Mouse (Mus musculus) neural tube, embryonic 13.5 days (tissue): ENCODE data around the gene 5330417C22Rik. TPM values are rescaled to one million over a fixed set of nuclear protein-coding genes. Genes with fewer than 3 reads are reported as not detected.

Experiments used
- ATAC-seq: fragments of 200-750 bp; cut with Nextera tagmentation; 2 replicates; pipeline ENCODE4 v1.8.0; 2017; ENCODE audit warnings: low read depth, mild to moderate bottlenecking, moderate TSS enrichment, moderate library complexity
- H3K27ac ChIP-seq: fragments of 300-500 bp; sonication (generic); replicated peaks from 2 replicates; pipeline ENCODE4 v1.5.1; 2015; ENCODE audit warnings: moderate library complexity, mild to moderate bottlenecking, inconsistent platforms
- H3K27me3 ChIP-seq: fragments of 300-500 bp; sonication (generic); 2 replicates; pipeline ENCODE4 v1.6.1; 2015; ENCODE audit warnings: mild to moderate bottlenecking, inconsistent platforms
- H3K36me3 ChIP-seq: fragments of 300-500 bp; sonication (generic); 2 replicates; pipeline ENCODE4 v1.6.1; 2015; ENCODE audit warnings: mild to moderate bottlenecking, inconsistent platforms
- H3K4me1 ChIP-seq: fragments of 300-500 bp; sonication (generic); replicated peaks from 2 replicates; pipeline ENCODE4 v1.6.1; 2015; ENCODE audit warnings: inconsistent platforms
- H3K4me2 ChIP-seq: fragments of 300-500 bp; sonication (generic); 2 replicates; pipeline ENCODE4 v1.6.1; 2015; ENCODE audit warnings: inconsistent platforms, mild to moderate bottlenecking, moderate library complexity
- H3K4me3 ChIP-seq: fragments of 300-500 bp; sonication (generic); 2 replicates; pipeline ENCODE4 v1.5.1; 2015; ENCODE audit warnings: mild to moderate bottlenecking, inconsistent platforms
- H3K9ac ChIP-seq: fragments of 300-500 bp; sonication (generic); 2 replicates; pipeline ENCODE4 v1.6.1; 2015; ENCODE audit warnings: moderate library complexity, mild to moderate bottlenecking, inconsistent platforms
- H3K9me3 ChIP-seq: fragments of 300-500 bp; sonication (generic); 2 replicates; pipeline ENCODE4 v1.6.1; 2016; ENCODE audit warnings: inconsistent platforms
- WGBS: fragments of 180-500 bp; shearing (Covaris S2); methylation state at CpG from one replicate; pipeline ENCODE4 v1.1.7; 2015; 5-methylcytosine and 5-hydroxymethylcytosine counted together
- polyA plus RNA-seq: library from polyadenylated mRNA; unstranded; fragments of >200 nt; fragmentation: Nextera tagmentation; extraction: Ambion mirVana; gene quantifications from 2 replicates; pipeline ENCODE4 v1.2.1, GENCODE M21; 2015

5330417C22Rik gene
- polyA plus RNA-seq, 1 experiment from 2014 or later = 6.9 TPM

DNA sequence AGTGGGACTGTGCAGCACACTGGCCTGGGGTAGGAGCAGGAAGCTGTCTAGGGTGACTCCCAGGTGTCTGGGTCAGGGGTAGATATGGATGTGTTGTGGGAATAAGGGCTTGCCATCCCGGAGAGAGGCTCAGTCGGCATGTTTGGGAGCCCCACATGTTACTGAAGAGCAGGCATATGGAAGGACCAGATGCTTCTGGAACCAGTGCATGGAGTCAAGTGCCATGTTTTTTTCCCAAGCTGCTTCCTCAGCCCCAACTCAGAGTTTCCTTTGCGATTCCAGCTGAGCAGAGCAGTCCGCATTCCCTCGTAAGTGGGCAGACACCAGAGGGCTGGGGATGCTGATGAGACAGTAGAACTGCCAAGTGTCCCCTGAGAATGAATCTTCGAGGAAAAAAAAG is 113.3 kb downstream of the 5330417C22Rik start:
- peaks cover 30% of the 10 kb centered on the region for H3K36me3 ChIP-seq
- H3K27me3 ChIP-seq = no peaks in the 10 kb centered on the region
- peaks cover 50% of the 10 kb centered on the region for H3K4me1 ChIP-seq
- H3K4me3 ChIP-seq = no peak overlapping the region
- peak overlapping the region; percentile 68 for H3K9ac ChIP-seq
- 34% methylated on average over 6 of the region's 6 CpGs for WGBS
- H3K9me3 ChIP-seq = no peaks in the 10 kb centered on the region
- peak overlapping the region; percentile 54 for H3K4me2 ChIP-seq
- ATAC-seq = no peak
- H3K27ac ChIP-seq = peak overlapping the region; percentile 81

DNA sequence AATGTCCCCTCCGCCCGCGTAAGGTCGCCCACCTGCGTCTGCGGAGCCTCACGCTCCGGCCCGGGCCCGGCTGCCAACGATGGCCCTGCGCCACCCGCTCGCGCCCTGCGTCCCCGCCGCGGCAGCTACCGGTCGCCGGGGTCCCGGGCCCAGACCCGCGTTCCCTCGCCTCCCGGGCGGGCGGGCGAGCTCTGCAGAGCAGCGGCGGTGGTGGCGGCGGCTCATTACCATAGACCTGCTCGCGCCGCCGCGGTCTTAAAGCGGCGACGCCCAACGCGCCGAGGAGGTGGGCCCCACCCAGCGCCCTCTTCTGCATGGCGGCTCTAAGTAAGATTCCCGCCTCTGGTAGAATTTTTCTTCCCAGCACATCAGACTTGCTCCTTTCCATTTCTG is 120.5 kb downstream of the 5330417C22Rik start:
- H3K4me2 ChIP-seq = peak overlapping the region; percentile 93
- WGBS = under 1% methylated on average over 48 of the region's 48 CpGs
- no peaks in the 10 kb centered on the region for H3K27me3 ChIP-seq
- H3K4me3 ChIP-seq = peak overlapping the region; percentile 93
- no peaks in the 10 kb centered on the region for H3K9me3 ChIP-seq
- H3K36me3 ChIP-seq = peaks cover 28% of the 10 kb centered on the region
- H3K27ac ChIP-seq = peak overlapping the region; percentile 96
- H3K9ac ChIP-seq = peak overlapping the region; percentile 98
- peak; percentile 83 for ATAC-seq
- peaks cover 46% of the 10 kb centered on the region for H3K4me1 ChIP-seq

DNA sequence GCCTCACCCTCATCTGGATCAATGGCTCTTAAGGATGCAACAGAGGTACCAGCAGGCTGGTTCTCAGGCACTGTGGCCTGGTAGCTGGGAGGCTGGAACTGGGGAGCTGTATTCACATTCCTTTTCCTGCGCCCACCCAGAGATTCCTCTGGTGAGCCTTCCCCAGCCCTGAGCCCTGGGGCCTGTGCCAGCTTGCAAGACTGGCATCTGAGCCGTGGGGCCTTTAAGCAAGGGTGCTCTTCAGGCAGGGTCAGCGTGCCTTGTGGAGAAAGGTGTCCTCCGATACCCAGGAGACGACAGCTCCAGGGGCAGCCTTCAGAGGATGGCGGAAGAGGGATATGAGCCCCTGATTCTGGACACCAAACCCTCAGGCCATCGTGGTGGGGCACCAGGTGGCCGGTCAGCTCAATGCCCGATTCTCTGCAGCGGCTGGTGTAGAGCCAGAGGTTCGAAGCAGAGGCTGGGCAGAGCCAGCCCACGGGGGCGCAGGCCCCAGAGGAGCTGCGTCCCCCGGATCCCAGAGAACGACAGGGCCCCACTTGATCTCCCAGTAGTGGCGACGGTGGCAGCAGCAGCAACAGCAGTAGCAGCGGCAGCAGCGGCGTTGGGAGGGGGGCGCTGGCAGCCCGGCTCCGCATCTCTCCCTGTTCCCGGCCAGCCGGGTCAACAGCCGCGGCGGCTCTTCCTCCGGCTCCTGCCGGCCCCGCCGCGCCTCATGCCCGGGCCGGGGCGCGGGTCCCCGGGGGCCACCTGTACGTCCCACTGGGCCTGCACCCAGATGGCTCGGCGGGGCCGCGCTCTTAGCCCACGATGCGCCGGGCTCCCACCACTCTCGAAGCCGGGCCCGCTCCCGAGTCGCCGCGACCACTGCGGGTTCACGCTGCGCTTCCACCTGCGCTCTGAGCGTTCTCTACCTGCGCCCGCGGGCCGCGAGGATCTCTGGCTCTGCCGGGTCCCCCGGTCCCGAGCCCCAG is 121.2 kb downstream of the 5330417C22Rik start, which contains the start of gene Celsr2:
Celsr2 (minus strand) TSS at position 696 of the 974 bp plus-strand sequence.
- peak; percentile 45 for ATAC-seq
- H3K9ac ChIP-seq = peak within 1 kb of the TSS; percentile 98
- H3K9me3 ChIP-seq = no peaks in the 10 kb centered on the region
- peak within 1 kb of the TSS; percentile 96 for H3K27ac ChIP-seq
- 4% methylated on average over 62 of the region's 67 CpGs for WGBS
- H3K36me3 ChIP-seq = peaks cover 28% of the 10 kb centered on the region
- H3K4me1 ChIP-seq = peaks cover 53% of the 10 kb centered on the region
- no peaks in the 10 kb centered on the region for H3K27me3 ChIP-seq
- H3K4me3 ChIP-seq = peak within 1 kb of the TSS; percentile 93
- peak within 1 kb of the TSS; percentile 93 for H3K4me2 ChIP-seq

DNA sequence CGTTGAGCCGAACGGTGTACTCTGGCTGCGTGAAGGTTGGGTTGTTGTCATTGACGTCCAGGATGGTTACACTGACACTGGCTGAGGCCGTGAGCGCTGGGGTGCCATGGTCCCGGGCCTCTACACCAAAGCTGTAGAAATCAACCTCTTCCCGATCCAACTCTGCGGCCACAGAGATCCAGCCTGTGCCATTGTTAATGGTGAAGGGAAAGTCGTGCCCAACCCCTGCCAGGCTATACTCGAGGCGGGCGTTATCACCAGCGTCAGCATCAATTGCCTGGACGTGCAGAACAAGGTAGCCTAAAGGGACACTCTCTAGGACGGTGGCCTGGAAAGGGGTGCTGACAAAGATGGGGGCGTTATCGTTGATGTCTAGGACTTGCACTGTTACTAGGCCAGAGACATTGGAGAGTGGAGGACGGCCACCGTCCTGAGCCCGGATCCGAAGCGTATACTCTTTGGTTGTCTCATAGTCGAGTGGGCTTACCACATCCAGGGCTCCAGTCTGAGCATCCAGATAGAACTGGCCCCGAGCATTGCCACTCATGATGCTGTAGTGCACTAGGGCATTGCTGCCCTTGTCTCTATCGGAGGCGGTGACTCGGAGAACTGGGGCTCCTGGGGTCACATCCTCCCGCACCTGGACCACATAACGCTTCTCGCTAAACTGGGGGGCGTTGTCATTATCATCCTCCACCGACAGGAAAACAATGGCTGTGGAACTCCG is 122.5 kb downstream of the 5330417C22Rik start:
- Histone ChIP-seq H3K36me3 (peaks cover 34% of the 10 kb centered on the region), H3K4me1 (peaks cover 66% of the 10 kb centered on the region), H3K4me2 (peak overlapping the region; percentile 93), H3K27ac (no peak overlapping the region), H3K27me3 (no peaks in the 10 kb centered on the region), H3K4me3 (peak overlapping the region; percentile 93), H3K9ac (no peak overlapping the region), H3K9me3 (no peaks in the 10 kb centered on the region)
- 97% methylated on average over 35 of the region's 35 CpGs for WGBS
- ATAC-seq = no peak

DNA sequence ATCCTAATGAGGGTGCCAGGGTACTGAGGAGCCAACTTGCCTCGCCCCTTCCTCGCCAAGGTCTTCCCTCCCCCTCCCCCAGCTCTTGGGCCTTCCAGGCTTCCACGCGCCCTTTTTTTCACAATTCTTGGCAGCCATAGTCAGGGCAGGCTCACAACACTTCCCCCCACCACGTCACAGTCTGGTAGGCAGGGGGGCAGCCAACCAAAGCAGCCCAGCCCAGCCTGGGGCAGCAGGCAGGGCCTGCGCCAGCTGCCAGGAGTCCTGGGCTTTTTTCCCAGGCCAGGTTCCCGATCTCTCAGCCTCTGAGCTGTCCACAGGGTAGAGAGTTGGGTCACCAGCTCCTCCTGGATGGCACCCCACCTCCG is 124.6 kb downstream of the 5330417C22Rik start:
- H3K9me3 ChIP-seq = no peaks in the 10 kb centered on the region
- H3K36me3 ChIP-seq = peaks cover 41% of the 10 kb centered on the region
- H3K4me2 ChIP-seq = peak overlapping the region; percentile 72
- peak overlapping the region; percentile 46 for H3K4me3 ChIP-seq
- peak overlapping the region; percentile 86 for H3K9ac ChIP-seq
- peak; percentile 51 for ATAC-seq
- H3K27ac ChIP-seq = peak overlapping the region; percentile 96
- no peaks in the 10 kb centered on the region for H3K27me3 ChIP-seq
- 27% methylated on average over 8 of the region's 8 CpGs for WGBS
- peaks cover 87% of the 10 kb centered on the region for H3K4me1 ChIP-seq

DNA sequence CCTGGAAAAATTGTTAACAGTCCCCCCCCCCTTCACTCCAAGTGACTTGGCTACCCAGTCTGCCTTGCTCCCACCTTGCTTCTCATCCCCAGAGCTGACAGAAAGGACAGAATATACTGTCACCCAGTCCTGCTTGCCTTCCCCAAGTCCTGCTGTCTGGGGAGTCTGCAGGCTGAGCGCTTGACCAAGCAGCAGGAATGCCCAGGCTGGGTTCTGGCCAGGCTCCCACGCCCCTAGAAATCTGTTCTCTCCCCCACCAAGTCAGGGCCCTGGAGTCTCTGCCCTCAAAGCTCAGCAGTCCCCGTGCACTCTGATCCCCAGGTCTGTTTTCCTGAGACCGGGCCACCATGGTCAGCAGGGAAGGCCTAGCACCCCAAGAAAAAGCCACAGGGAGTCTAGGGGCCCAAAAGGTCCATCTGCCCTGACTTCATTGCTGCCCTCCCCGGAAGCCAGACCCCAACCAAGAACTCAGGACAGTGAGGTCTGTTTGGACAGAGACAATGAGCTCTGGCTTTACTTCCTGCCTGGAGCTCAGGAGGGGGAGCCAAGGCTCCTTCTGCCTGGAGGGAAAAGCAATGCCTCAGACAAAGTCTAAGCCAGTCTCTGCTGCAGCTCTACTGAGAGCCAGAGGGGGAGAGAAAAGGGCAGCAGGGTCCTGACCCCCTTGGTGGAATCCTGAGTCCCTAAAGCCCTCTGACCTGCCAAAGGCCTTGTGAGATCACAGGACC is 125.1 kb downstream of the 5330417C22Rik start:
- 24% methylated on average over 5 of the region's 5 CpGs for WGBS
- H3K4me2 ChIP-seq = peak overlapping the region; percentile 72
- peak overlapping the region; percentile 96 for H3K27ac ChIP-seq
- H3K9ac ChIP-seq = peak overlapping the region; percentile 86
- H3K27me3 ChIP-seq = no peaks in the 10 kb centered on the region
- no peaks in the 10 kb centered on the region for H3K9me3 ChIP-seq
- peaks cover 47% of the 10 kb centered on the region for H3K36me3 ChIP-seq
- no peak; the same call in 1 of the 2 replicates for ATAC-seq
- peak overlapping the region; percentile 46 for H3K4me3 ChIP-seq
- peaks cover 90% of the 10 kb centered on the region for H3K4me1 ChIP-seq

DNA sequence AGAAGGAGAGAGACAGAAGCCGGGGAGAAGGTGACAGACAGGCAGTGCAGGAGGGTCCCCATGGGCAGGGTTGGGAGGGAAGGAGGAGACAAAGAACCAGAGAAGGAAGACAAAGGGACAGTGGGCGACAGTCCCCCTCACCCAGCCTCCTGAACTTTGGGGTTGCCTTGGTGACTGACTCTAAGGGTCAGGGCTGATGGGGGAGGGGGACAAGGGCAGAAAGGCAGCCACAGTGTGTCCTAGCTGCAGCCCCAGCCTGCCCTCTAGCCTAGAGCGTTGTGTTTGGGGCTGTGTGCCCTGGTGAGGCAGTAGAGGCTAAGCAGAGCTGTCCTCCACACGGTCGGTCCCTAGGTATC is 126.0 kb downstream of the 5330417C22Rik start:
- H3K4me3 ChIP-seq = peak overlapping the region; percentile 46
- H3K9ac ChIP-seq = peak overlapping the region; percentile 86
- H3K4me1 ChIP-seq = peaks cover 96% of the 10 kb centered on the region
- H3K36me3 ChIP-seq = peaks cover 54% of the 10 kb centered on the region
- 8% methylated on average over 5 of the region's 5 CpGs for WGBS
- H3K27ac ChIP-seq = peak overlapping the region; percentile 96
- H3K4me2 ChIP-seq = peak overlapping the region; percentile 72
- H3K27me3 ChIP-seq = no peaks in the 10 kb centered on the region
- H3K9me3 ChIP-seq = no peaks in the 10 kb centered on the region
- ATAC-seq = peak; percentile 20

DNA sequence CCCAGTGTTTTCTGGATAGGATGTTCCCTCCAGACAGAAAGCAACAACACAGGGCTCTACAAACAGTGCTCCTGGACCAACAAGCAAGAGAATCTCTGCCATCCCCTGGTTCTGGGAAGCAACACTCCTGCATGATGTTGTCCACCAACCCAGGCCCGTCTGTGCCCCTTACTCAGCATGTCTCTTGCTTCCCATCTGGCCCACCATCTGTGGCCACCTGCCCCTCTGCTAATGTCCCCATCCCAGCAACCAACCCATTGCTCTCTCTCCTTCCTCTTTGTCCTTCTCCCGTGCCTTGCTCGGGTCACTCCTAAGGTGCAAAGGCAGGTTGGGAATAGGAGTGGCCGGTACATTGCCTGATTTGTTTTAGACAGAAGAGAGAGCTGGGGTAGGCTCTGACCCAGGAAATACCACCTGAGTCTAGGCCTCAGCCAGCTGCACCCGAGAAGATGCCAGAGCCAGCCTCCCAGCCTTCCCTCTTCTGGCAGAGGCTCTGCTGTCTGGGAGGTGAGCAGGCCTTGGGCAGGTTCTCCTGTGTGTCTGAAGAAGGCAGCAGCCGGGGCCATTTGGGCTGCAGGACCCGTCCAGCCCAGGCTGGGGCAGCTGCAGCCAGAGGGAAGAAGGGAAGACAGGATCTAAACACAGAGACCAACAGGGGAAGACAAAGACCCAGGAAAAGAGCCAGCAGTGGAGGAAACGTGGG is 126.5 kb downstream of the 5330417C22Rik start:
- peak; percentile 0 for ATAC-seq
- Histone ChIP-seq H3K27ac (peak overlapping the region; percentile 96), H3K4me3 (peak overlapping the region; percentile 46), H3K4me1 (peaks cover 96% of the 10 kb centered on the region), H3K4me2 (peak overlapping the region; percentile 72), H3K9me3 (no peaks in the 10 kb centered on the region), H3K9ac (peak overlapping the region; percentile 86), H3K27me3 (no peaks in the 10 kb centered on the region), H3K36me3 (peaks cover 60% of the 10 kb centered on the region)
- 10% methylated on average over 8 of the region's 8 CpGs for WGBS

DNA sequence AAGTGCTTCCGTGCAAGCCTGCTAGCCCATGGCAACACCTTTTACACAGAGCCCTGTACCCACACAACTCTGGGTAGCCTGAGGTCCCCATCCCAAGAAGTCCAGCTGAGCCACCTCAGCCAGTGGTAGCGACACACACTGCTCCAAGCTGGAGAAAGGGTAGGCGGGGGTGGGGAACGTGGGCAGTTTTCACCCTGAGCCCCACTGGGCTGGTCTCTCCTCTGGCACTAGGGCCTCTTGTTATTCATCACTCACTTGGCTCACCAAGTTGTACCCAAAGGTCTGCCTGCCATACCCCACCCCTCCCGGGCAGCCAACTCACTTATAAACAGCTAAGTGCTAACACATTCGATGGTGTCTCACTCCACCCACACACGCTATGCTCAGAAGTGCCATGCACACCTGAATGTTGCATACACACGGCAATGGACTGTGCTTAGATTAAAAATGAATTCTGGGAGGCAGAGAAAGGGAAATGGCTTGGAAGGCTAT is 127.8 kb downstream of the 5330417C22Rik start:
- no peak overlapping the region; the same call in 1 of the 2 replicates for H3K27ac ChIP-seq
- peak overlapping the region; percentile 72 for H3K4me2 ChIP-seq
- 0 out of 2 replicates have a peak overlapping the region, but pooled peaks have one; percentile 4 for H3K4me3 ChIP-seq
- no peaks in the 10 kb centered on the region for H3K27me3 ChIP-seq
- no peak for ATAC-seq
- peaks cover 62% of the 10 kb centered on the region for H3K36me3 ChIP-seq
- 85% methylated on average over 8 of the region's 8 CpGs for WGBS
- H3K9ac ChIP-seq = peak overlapping the region; percentile 41
- H3K4me1 ChIP-seq = peaks cover 85% of the 10 kb centered on the region
- no peaks in the 10 kb centered on the region for H3K9me3 ChIP-seq

DNA sequence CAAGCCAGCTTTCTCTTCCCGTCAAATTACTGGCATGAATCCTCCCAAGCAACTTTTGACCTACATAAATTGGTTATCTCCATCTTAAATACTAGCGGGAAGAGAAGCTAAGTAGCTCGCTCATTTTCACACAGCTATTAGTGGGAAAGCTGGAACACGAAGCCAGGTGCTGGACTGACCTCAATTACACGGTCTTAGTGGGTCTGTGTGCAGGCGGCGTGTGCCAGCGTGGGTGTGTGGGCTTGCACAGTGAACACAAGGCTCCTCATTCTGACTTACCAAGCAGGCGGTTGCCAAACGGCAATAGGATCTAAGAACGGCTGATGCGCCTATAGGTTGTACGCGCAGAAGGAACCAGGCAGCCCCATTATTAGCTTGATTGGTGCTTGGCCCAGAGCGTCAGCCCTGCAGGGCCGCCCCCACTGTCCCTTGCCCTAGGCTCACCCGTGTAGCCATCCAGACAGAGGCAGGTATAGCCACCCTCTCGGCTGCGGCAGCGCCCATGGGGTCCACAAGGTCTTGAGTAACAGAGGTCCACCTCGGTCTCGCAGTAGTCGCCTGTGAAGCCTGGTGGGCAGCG is 129.9 kb downstream of the 5330417C22Rik start:
- H3K27ac ChIP-seq = peak overlapping the region; percentile 74
- no peak overlapping the region for H3K4me3 ChIP-seq
- H3K4me1 ChIP-seq = peaks cover 84% of the 10 kb centered on the region
- peak overlapping the region; percentile 20; the same call in 1 of the 2 replicates for H3K4me2 ChIP-seq
- H3K27me3 ChIP-seq = no peaks in the 10 kb centered on the region
- WGBS = 62% methylated on average over 24 of the region's 24 CpGs
- no peak for ATAC-seq
- peaks cover 64% of the 10 kb centered on the region for H3K36me3 ChIP-seq
- no peaks in the 10 kb centered on the region for H3K9me3 ChIP-seq
- peak overlapping the region; percentile 41; the same call in 1 of the 2 replicates for H3K9ac ChIP-seq
